Mouse (Mus musculus) A20 (cell line): ENCODE data around the gene Igf1.

Experiments used
- DNase-seq: peaks from one replicate; pipeline ENCODE4 v3.0.0-alpha.2; 2011; ENCODE audit warnings: low read depth, low spot score

The Igf1 gene

GRCm38 (mm10) chr10:87858013-87858806, at the start of gene Igf1:
Igf1 (plus strand) TSS chr10:87858265.
- no peak for DNase-seq

GRCm38 (mm10) chr10:87812157-87813072, 45.6 kb upstream of the Igf1 start:
- DNase-seq = no peak

GRCm38 (mm10) chr10:87813073-87813590, 44.9 kb upstream of the Igf1 start:
- no peak for DNase-seq

- DNase-seq = no peak
These were observed 41.2 kb upstream of the Igf1 start for GRCm38 (mm10) chr10:87816861-87817260.

GRCm38 (mm10) chr10:87817786-87818185, 40.3 kb upstream of the Igf1 start:
- DNase-seq = no peak

- DNase-seq = no peak
These were observed 36.2 kb upstream of the Igf1 start for GRCm38 (mm10) chr10:87821906-87822305.

- DNase-seq = no peak
These were observed 28.1 kb upstream of the Igf1 start for GRCm38 (mm10) chr10:87830012-87830411.

GRCm38 (mm10) chr10:87830639-87831038, 27.4 kb upstream of the Igf1 start:
- DNase-seq = no peak

- DNase-seq = no peak
These were observed 26.0 kb upstream of the Igf1 start for GRCm38 (mm10) chr10:87832101-87832500.

GRCm38 (mm10) chr10:87839454-87839853, 18.6 kb upstream of the Igf1 start:
- DNase-seq = no peak

- no peak for DNase-seq
These were observed 15.6 kb upstream of the Igf1 start for GRCm38 (mm10) chr10:87842501-87842900.

- no peak for DNase-seq
These were observed 13.0 kb upstream of the Igf1 start for GRCm38 (mm10) chr10:87844917-87845552.

- DNase-seq = no peak
These were observed 10.2 kb upstream of the Igf1 start for GRCm38 (mm10) chr10:87847882-87848281.

- no peak for DNase-seq
These were observed 9.6 kb upstream of the Igf1 start for GRCm38 (mm10) chr10:87848419-87848818.

- DNase-seq = no peak
These were observed 6.6 kb upstream of the Igf1 start for GRCm38 (mm10) chr10:87851492-87851891.

- peak; percentile 40 for DNase-seq
These were observed 3.7 kb upstream of the Igf1 start for GRCm38 (mm10) chr10:87854408-87854807.

- DNase-seq = no peak
These were observed 2.5 kb upstream of the Igf1 start for GRCm38 (mm10) chr10:87855423-87856122.

GRCm38 (mm10) chr10:87857215-87857955, 680 bp upstream of the Igf1 start:
- no peak for DNase-seq

- no peak for DNase-seq
These were observed 874 bp downstream of the Igf1 start for GRCm38 (mm10) chr10:87858939-87859338.

- no peak for DNase-seq
These were observed 1.4 kb downstream of the Igf1 start for GRCm38 (mm10) chr10:87859453-87859852.
